Mouse (Mus musculus): ENCODE results near the gene Arntl.

The Arntl gene

GRCm38 (mm10) chr7:113208388-113208753 is 1.1 kb downstream of the Arntl start:
- DNase-seq (ENCODE audit: low spot score in 2 of 2), result no peak

- DNase-seq (ENCODE audit: low spot score in 2 of 2), result no peak
Measured at GRCm38 (mm10) chr7:113210441-113210840, 3.2 kb downstream of the Arntl start.

- no peak for DNase-seq (ENCODE audit: low spot score in 2 of 2)
Measured at GRCm38 (mm10) chr7:113214245-113215169, 7.2 kb downstream of the Arntl start.

GRCm38 (mm10) chr7:113216152-113216551 is 8.9 kb downstream of the Arntl start:
- DNase-seq (ENCODE audit: low spot score in 2 of 2), result no peak

GRCm38 (mm10) chr7:113219416-113219815 is 12.2 kb downstream of the Arntl start:
- no peak for DNase-seq (ENCODE audit: low spot score in 2 of 2)

GRCm38 (mm10) chr7:113219864-113220263 is 12.6 kb downstream of the Arntl start:
- no peak for DNase-seq (ENCODE audit: low spot score in 2 of 2)

- no peak for DNase-seq (ENCODE audit: low spot score in 2 of 2)
Measured at GRCm38 (mm10) chr7:113220691-113221238, 13.5 kb downstream of the Arntl start.

- DNase-seq (ENCODE audit: low spot score in 2 of 2), result no peak
Measured at GRCm38 (mm10) chr7:113222821-113223220, 15.6 kb downstream of the Arntl start.

GRCm38 (mm10) chr7:113224620-113225019 is 17.4 kb downstream of the Arntl start:
- no peak for DNase-seq (ENCODE audit: low spot score in 2 of 2)

GRCm38 (mm10) chr7:113228498-113228897 is 21.2 kb downstream of the Arntl start:
- DNase-seq (ENCODE audit: low spot score in 2 of 2), result no peak

- no peak for DNase-seq (ENCODE audit: low spot score in 2 of 2)
Measured at GRCm38 (mm10) chr7:113236135-113236534, 28.9 kb downstream of the Arntl start.

- DNase-seq (ENCODE audit: low spot score in 2 of 2), result no peak
Measured at GRCm38 (mm10) chr7:113238365-113238764, 31.1 kb downstream of the Arntl start.

GRCm38 (mm10) chr7:113239448-113240130 is 32.3 kb downstream of the Arntl start:
- DNase-seq (ENCODE audit: low spot score in 2 of 2), result no peak

GRCm38 (mm10) chr7:113240438-113240837 is 33.2 kb downstream of the Arntl start:
- no peak for DNase-seq (ENCODE audit: low spot score in 2 of 2)

GRCm38 (mm10) chr7:113241901-113242661 is 34.8 kb downstream of the Arntl start:
- no peak for DNase-seq (ENCODE audit: low spot score in 2 of 2)

- DNase-seq (ENCODE audit: low spot score in 2 of 2), result no peak
Measured at GRCm38 (mm10) chr7:113242688-113243087, 35.4 kb downstream of the Arntl start.

- no peak for DNase-seq (ENCODE audit: low spot score in 2 of 2)
Measured at GRCm38 (mm10) chr7:113245144-113245543, 37.9 kb downstream of the Arntl start.

- DNase-seq (ENCODE audit: low spot score in 2 of 2), result no peak
Measured at GRCm38 (mm10) chr7:113246512-113246911, 39.2 kb downstream of the Arntl start.

- peak; percentile 30 to 49 for DNase-seq (ENCODE audit: low spot score in 2 of 2)
Measured at GRCm38 (mm10) chr7:113247167-113247566, 39.9 kb downstream of the Arntl start.

GRCm38 (mm10) chr7:113249134-113249825 is 42.0 kb downstream of the Arntl start:
- DNase-seq (ENCODE audit: low spot score in 2 of 2), result peak; percentile 42 to 60

- DNase-seq (ENCODE audit: low spot score in 2 of 2), result peak in 1 of 2 experiments; percentile 39
Measured at GRCm38 (mm10) chr7:113250433-113250991, 43.2 kb downstream of the Arntl start.

All from frontal cortex, postnatal 25 days (tissue).